Mouse (Mus musculus): ENCODE data around the gene Cntnap2. TPM values are rescaled to one million over a fixed set of nuclear protein-coding genes. Genes with fewer than 3 reads are reported as not detected.
A peak's percentile ranks its signal among the peaks of the same experiment; 100 is the strongest.

Cntnap2 gene
- total and polyA plus RNA-seq, 2 experiments from 2014 or later = 39.8 to 76.6 TPM

- no peaks in the 10 kb centered on the region for H3K4me1 ChIP-seq (ENCODE audit: insufficient read depth, low read length)
- DNase-seq (ENCODE audit: low spot score) = no peak
- ATAC-seq = no peak
- no peaks in the 10 kb centered on the region for H3K36me3 ChIP-seq (ENCODE audit: insufficient read depth, low read length)
- no peak overlapping the region for H3K4me3 ChIP-seq (ENCODE audit: low read length)
- no peaks in the 10 kb centered on the region for H3K9me3 ChIP-seq (ENCODE audit: low read length)
- no peaks in the 10 kb centered on the region for H3K27me3 ChIP-seq (ENCODE audit: insufficient read depth, low read length)
- H3K4me2 ChIP-seq (ENCODE audit: low read depth, low read length) = no peak overlapping the region
- no peak overlapping the region for H3K9ac ChIP-seq (replicated peaks; ENCODE audit: low read length)
- no peak for TF ChIP-seq CTCF (IDR thresholded peaks at IDR 0.05; ENCODE audit: low read depth)
- H3K27ac ChIP-seq = no peak overlapping the region
Measured at GRCm38 (mm10) chr6:45113613-45114012, 54.5 kb downstream of the Cntnap2 start.

- H3K4me2 ChIP-seq (ENCODE audit: low read depth, low read length) = no peak overlapping the region
- DNase-seq (ENCODE audit: low spot score) = no peak
Measured at GRCm38 (mm10) chr6:45144882-45145281, 85.7 kb downstream of the Cntnap2 start.

GRCm38 (mm10) chr6:45205039-45205438, 145.9 kb downstream of the Cntnap2 start:
- no peaks in the 10 kb centered on the region for H3K36me3 ChIP-seq (ENCODE audit: insufficient read depth, low read length)
- H3K4me3 ChIP-seq (ENCODE audit: low read length) = no peak overlapping the region
- ATAC-seq (0 out of 2 replicates have a peak, but pooled peaks have one; percentile 49), DNase-seq (ENCODE audit: low spot score) (peak; percentile 38)
- no peak overlapping the region for H3K27ac ChIP-seq
- WGBS = 50% methylated on average over 2 of the region's 2 CpGs
- H3K4me2 ChIP-seq (ENCODE audit: low read depth, low read length) = no peak overlapping the region
- H3K27me3 ChIP-seq (ENCODE audit: insufficient read depth, low read length) = no peaks in the 10 kb centered on the region
- no peaks in the 10 kb centered on the region for H3K9me3 ChIP-seq (ENCODE audit: low read length)
- TF ChIP-seq CTCF (IDR thresholded peaks at IDR 0.05; ENCODE audit: low read depth) = no peak
- no peak overlapping the region for H3K9ac ChIP-seq (replicated peaks; ENCODE audit: low read length)
- no peaks in the 10 kb centered on the region for H3K4me1 ChIP-seq (ENCODE audit: insufficient read depth, low read length)

More at GRCm38 (mm10) chr6:45144882-45145281, 85.7 kb downstream of the Cntnap2 start:
- Histone ChIP-seq H3K36me3 (ENCODE audit: insufficient read depth, low read length) (no peaks in the 10 kb centered on the region), H3K9ac (replicated peaks; ENCODE audit: low read length) (no peak overlapping the region), H3K9me3 (ENCODE audit: low read length) (no peaks in the 10 kb centered on the region), H3K4me3 (ENCODE audit: low read length) (no peak overlapping the region), H3K27me3 (ENCODE audit: insufficient read depth, low read length) (no peaks in the 10 kb centered on the region), H3K27ac (no peak overlapping the region), H3K4me1 (ENCODE audit: insufficient read depth, low read length) (no peaks in the 10 kb centered on the region)
- ATAC-seq = no peak
- no peak for TF ChIP-seq CTCF (IDR thresholded peaks at IDR 0.05; ENCODE audit: low read depth)
- 53% methylated on average over 2 of the region's 2 CpGs for WGBS

- DNase-seq (ENCODE audit: low spot score) (no peak), ATAC-seq (no peak)
- TF ChIP-seq CTCF (IDR thresholded peaks at IDR 0.05; ENCODE audit: low read depth) = no peak
- Histone ChIP-seq H3K9ac (replicated peaks; ENCODE audit: low read length) (no peak overlapping the region), H3K4me1 (ENCODE audit: insufficient read depth, low read length) (no peaks in the 10 kb centered on the region), H3K4me3 (ENCODE audit: low read length) (no peak overlapping the region), H3K9me3 (ENCODE audit: low read length) (no peaks in the 10 kb centered on the region), H3K36me3 (ENCODE audit: insufficient read depth, low read length) (no peaks in the 10 kb centered on the region), H3K27me3 (ENCODE audit: insufficient read depth, low read length) (no peaks in the 10 kb centered on the region), H3K27ac (no peak overlapping the region), H3K4me2 (ENCODE audit: low read depth, low read length) (no peak overlapping the region)
- WGBS = 33% methylated on average over 1 of the region's 1 CpGs
Measured at GRCm38 (mm10) chr6:45214330-45214729, 155.2 kb downstream of the Cntnap2 start.

GRCm38 (mm10) chr6:45229002-45229401, 169.8 kb downstream of the Cntnap2 start:
- 92% methylated on average over 1 of the region's 1 CpGs for WGBS
- H3K27ac ChIP-seq = no peak overlapping the region
- no peaks in the 10 kb centered on the region for H3K4me1 ChIP-seq (ENCODE audit: insufficient read depth, low read length)
- no peak overlapping the region for H3K4me2 ChIP-seq (ENCODE audit: low read depth, low read length)
- TF ChIP-seq CTCF (IDR thresholded peaks at IDR 0.05; ENCODE audit: low read depth) = no peak
- H3K9ac ChIP-seq (replicated peaks; ENCODE audit: low read length) = no peak overlapping the region
- ATAC-seq (no peak), DNase-seq (ENCODE audit: low spot score) (no peak)
- no peak overlapping the region for H3K4me3 ChIP-seq (ENCODE audit: low read length)
- H3K9me3 ChIP-seq (ENCODE audit: low read length) = no peaks in the 10 kb centered on the region
- H3K27me3 ChIP-seq (ENCODE audit: insufficient read depth, low read length) = no peaks in the 10 kb centered on the region
- H3K36me3 ChIP-seq (ENCODE audit: insufficient read depth, low read length) = no peaks in the 10 kb centered on the region

GRCm38 (mm10) chr6:45232571-45232970, 173.4 kb downstream of the Cntnap2 start:
- Histone ChIP-seq H3K4me1 (ENCODE audit: insufficient read depth, low read length) (no peaks in the 10 kb centered on the region), H3K27ac (no peak overlapping the region), H3K9me3 (ENCODE audit: low read length) (no peaks in the 10 kb centered on the region), H3K36me3 (ENCODE audit: insufficient read depth, low read length) (no peaks in the 10 kb centered on the region), H3K9ac (replicated peaks; ENCODE audit: low read length) (no peak overlapping the region), H3K27me3 (ENCODE audit: insufficient read depth, low read length) (no peaks in the 10 kb centered on the region), H3K4me3 (ENCODE audit: low read length) (no peak overlapping the region), H3K4me2 (ENCODE audit: low read depth, low read length) (no peak overlapping the region)
- ATAC-seq (no peak), DNase-seq (ENCODE audit: low spot score) (no peak)
- WGBS = 75% methylated on average over 3 of the region's 3 CpGs
- no peak for TF ChIP-seq CTCF (IDR thresholded peaks at IDR 0.05; ENCODE audit: low read depth)

- Histone ChIP-seq H3K9me3 (ENCODE audit: low read length) (no peaks in the 10 kb centered on the region), H3K4me2 (ENCODE audit: low read depth, low read length) (no peak overlapping the region), H3K9ac (replicated peaks; ENCODE audit: low read length) (no peak overlapping the region), H3K36me3 (ENCODE audit: insufficient read depth, low read length) (no peaks in the 10 kb centered on the region), H3K27me3 (ENCODE audit: insufficient read depth, low read length) (no peaks in the 10 kb centered on the region), H3K27ac (no peak overlapping the region), H3K4me3 (ENCODE audit: low read length) (no peak overlapping the region), H3K4me1 (ENCODE audit: insufficient read depth, low read length) (no peaks in the 10 kb centered on the region)
- 77% methylated on average over 4 of the region's 4 CpGs for WGBS
- no peak for ATAC-seq
- no peak for TF ChIP-seq CTCF (IDR thresholded peaks at IDR 0.05; ENCODE audit: low read depth)
- DNase-seq (ENCODE audit: low spot score) = no peak
Measured at GRCm38 (mm10) chr6:45236531-45236930, 177.4 kb downstream of the Cntnap2 start.
